Mouse (Mus musculus) embryo, embryonic 10.5 days (tissue): ENCODE data around the gene Foxn2.
A peak's percentile ranks its signal among the peaks of the same experiment; 100 is the strongest.
"Not testable (repeated sequence)": the region's sequence is repeated elsewhere in the genome, so short reads cannot be mapped to it uniquely, and the experiment has no call there.

Experiments used
- DNase-seq: peaks from one replicate; pipeline ENCODE4 v3.0.0-alpha.2; 2015; ENCODE audit warnings: low spot score

Foxn2 gene

DNA sequence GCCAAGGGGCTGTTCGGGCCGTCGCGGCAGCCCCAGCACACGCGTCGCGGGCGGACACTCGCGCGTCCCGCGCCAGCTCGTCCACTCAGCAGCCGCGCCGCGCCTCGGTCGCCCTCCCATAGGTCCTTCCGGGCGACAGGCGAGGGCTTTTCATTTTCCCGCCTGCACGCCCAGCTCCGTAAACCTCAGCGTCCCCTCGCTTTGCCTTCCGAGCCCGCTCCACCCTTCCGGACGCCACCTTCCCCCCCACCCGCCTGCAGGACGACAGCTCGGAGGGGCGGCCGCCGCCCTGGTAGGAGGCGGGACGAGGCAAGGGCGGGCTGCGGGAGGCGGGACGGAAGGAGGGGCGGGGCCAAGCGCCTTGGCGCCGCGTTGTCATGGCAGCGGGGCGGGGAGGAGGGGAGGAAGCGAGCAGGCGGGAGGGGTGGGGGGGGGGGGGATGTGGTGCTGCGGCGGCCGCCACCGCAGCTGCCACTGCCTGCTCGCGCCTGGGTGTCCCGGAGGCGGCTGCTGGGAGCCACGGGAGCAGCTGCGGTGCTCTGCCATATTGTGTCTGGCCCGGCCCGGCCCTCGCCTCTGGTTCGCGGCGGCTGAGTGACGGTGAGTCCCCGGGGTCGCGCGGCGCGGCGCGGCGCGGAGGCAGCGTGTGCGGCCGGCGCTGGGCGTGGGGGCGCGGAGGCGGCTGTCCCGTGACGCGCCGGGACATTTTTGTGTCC lies at the start of gene Foxn2:
Foxn2 (plus strand) TSS at position 427 of the 716 bp plus-strand sequence.
- DNase-seq, result peak; percentile 95

DNA sequence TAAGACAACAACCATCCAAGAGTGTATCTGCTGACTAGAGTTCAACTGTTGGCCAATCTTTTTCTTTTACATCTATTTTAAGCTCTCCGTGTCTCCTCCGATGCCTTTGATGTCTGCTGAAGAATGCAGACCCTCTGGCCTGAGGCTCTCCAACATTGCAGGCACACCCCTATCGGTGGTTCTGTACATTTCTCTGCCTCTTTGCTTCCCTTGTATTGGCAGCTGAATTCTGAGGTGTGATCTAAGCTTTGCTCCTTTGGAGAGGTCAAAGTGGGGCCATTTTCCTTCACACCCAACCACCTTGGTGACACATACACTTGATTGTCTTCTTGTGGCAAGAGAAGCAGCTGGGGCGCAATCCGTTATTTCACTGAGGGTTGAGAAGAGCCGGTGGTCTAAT lies 43.0 kb upstream of the Foxn2 start:
- DNase-seq, result no peak

DNA sequence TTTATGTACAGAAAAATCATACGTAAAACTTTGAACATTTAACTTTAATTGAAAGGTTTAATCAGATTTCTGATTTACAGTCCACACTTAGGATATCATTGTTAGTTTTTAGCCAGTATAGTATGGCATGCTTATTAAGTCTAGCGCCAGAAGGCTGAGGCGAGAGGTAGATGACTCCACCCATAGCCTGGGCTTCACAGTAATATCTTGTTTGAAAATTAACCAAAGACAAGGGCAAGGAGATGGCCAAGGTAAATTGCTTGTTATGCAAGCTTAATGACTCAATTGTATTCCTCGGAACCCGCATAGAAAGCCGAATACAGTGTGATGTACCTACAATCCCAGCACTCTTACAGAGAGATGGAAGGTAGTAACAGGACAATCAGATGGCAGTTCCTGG lies 42.4 kb upstream of the Foxn2 start:
- DNase-seq, result no peak

DNA sequence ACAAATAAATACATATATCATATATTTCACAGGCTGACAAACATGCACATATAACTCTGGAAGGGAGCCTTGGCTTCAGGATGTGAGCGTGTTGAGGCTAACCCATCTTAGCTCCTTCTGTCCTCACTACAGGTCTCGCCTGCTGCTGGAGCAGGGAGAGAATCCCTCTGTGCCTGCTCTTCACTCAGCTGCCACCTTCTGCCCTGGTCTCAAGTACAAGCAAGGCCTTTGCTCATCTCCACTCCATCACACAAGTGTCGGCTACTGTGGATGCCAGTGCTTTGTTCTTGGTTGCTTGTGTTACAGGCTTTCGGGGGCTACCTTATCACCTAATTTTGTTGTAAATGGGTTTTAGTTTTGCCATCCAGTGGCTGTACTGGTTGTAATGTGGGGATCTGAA lies 41.7 kb upstream of the Foxn2 start:
- no peak for DNase-seq

DNA sequence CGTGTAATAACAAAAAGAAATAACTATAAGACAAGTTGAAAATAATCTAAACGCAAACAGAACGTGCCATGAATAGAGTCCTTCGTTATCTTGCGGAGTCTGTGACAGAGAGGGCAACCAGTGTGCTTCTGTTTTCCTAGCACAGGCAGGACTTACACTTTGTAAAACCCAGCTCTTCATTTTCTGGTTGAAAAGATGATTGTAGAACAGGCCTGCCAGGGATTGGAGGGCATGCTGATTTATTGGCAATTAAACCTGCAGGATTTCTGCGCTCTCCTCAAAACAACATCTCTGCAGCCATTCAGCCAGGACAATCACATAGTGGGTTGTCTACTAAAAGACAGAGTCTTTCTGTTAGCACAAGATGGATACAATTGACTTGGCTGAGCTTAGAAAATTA lies 40.4 kb upstream of the Foxn2 start:
- DNase-seq, result no peak

DNA sequence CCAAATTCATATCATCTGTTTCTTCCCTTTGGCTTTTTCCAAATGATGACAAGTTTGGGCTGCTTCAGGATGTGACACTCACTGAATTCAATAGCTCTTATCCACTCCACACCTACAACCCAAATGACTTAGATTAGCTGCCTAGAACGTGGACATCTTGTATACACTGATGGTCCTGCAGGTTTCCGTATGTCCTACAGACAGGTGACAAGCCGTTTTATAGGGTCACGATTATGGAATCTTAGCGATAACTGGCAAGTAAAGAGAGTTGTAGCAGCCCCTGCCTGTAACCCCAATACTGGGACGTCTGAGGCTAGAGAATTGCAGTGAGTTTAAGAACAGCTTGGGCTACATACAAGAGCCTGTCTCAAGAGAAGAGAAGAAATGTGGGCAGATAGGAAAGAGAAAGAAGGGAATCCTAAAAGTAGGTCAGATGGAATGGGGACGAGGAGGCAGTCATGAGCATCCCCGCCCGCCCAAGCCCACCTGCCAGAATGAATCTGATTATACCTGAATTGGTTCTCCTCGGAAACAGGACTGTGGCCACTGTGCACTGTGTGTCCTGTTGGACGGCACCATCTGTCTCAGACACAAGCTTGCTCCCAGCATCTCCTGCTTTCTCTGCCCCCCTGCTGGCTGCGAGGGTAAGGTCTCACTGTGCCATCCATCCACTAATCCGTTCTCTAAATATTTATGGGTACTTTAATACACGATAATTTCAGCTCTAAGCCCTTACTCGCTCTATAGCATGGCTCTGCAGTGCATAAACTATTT lies 39.6 kb upstream of the Foxn2 start:
- no peak for DNase-seq

DNA sequence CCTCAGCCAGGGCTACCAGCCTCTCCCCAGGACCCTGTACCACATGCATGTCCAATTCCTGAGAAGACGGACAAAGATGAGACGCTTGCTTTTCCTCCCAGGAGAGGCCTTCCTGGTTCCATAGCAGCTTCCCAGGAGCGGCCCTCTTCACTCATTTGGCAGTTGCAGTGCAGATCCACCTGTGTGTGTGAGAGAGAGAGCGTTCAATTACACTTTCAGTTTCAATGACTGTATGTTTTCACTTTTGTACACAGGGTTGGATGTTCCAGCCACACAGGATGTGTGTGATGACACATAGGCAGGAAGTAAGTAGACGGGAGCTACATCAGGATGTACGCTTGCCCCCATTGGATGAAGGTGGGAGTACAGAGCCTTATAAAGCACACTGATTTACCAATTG lies 37.2 kb upstream of the Foxn2 start:
- DNase-seq, result no peak

DNA sequence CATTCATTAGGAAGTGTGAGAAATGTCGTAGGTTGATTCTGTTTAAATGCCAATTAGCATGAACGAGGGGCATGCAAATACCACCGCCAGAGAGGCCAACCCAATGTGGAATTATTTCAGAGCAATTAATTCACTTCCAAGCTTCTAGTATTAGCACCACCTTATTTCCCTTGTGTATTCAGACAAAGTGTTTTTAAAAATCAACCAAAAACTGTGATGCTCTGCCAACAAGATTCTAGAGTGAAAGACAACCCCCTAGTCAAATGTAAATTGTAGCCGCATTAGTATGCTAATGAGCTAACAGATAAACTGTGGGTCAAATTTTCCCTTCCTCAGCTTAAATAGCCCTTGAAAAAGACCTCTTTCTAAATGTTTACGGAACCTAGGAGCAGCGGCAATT lies 36.0 kb upstream of the Foxn2 start:
- no peak for DNase-seq

DNA sequence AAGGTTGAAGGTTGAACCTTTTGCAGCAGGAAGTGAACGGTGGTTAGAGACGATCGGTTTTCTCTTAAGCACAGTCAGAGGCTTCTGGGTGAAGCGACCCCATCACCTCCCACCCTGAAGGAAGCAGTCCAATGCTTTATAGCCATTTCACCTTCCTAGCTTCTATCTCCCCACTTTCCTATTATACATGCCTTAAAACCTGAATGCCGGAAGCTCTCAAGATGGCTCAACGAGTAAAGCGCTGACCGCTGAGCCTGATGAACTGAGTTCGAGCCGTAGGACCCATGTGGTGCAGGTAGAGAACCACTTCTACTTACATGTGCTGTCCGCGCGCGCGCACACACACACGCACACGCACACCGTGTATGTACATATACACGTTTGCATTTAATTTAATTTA lies 35.4 kb upstream of the Foxn2 start:
- peak; percentile 50 for DNase-seq

DNA sequence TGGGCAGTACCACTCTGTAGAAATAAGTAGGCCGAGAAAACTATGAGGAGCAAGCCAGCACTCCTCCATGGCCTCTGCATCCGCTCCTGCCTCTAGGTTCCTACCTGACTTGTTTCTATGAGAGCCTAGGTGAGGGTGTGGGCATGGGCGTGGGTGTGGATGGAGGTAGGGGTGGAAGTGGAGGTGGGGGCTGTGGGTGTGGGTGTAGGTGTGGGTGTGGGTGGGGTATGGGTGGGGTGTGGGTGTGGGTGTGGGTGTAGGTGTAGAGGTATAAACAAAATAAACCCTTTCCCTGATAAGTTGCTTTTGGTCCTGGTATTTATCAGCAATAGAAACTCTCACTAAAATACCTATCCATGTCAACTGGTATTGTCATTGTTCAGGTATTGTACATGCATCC lies 30.8 kb upstream of the Foxn2 start:
- DNase-seq, result no peak

DNA sequence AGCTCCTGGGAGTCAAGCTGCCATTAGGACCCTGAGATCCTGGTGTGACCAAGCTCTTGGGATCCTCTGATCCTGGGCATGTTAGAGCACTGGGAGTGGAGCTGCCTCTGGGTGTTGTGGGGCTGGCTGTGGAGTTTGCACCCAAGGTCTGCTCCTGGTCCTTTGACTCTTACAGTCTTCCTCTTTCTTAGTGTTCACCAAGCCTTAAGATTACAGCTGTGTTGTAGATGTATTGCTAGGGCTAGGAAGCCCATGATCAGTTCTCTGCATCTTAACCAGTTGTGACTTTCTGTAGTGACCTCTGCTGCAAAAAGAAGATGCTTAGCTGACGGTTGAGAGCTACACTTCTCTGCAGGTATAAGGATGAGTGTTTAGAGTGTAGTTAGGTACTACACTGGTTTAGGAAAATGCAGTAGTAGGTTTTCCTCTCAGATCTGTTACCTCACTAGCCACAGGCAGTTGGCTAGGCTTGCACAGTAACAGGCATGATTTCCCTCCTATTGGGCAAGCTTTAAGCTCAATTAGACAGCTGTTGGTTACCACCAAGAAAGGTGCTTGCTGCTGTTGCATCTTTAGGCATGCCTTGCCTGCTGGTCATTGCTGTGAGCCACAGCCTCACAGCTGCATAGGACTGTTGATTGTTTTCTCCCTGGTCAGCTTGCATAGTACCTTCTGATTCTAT lies 27.2 kb upstream of the Foxn2 start:
- DNase-seq, result no peak

DNA sequence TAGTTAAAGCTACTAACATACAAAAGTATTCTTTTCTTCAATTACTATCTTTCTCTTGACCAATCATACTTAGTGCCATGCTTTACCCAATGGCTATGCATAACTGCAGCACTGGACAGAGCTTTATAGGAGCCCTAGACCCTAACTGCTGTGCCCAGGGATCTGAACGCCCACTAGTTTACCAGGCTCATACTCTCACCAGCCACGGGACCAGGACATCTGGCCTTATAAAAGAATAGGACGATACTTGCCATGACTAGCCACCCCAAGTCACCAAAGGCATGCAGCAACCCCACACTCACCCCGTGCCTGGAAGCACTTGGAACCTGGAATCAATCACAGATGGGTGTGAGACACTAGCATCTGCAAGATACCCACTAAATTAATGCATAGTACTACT lies 20.1 kb upstream of the Foxn2 start:
- no peak for DNase-seq

DNA sequence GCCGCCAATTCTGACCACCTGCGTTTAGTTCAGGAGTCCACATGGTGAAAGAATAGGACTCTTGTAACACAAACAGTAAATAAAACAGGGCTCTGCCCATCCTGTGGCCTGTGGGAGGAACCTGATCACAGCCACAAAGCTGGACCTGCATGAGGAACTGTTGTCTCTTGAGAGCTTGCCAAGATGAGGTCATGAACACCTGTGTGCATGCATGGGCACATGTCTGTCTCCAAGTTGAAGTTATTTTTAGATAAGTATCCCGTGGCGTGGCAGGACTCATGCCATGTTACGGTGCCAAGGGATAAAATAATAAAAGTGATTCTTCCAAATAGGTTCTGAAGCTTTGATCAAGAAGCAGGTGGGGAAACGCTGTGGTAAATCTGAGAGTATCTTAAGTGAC lies 19.3 kb upstream of the Foxn2 start:
- no peak for DNase-seq

DNA sequence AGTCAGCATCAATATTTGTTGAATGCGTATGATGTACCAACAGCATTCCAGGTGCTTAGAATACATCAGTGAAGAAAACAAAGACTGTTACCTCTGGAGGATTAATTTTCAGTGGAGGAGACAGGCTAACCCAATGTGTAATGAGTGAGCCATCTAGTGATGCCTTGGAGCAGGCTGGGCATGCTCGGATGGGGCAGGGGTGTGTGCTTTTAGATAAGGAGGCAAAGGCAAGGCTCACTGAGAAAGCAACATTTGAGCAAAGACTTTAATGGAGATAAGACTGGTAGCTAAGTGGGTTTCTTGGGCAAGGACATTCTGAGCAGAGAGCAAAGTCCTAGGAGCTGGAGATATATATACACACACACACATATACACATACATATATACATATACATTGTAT lies 9.8 kb upstream of the Foxn2 start:
- DNase-seq, result no peak

DNA sequence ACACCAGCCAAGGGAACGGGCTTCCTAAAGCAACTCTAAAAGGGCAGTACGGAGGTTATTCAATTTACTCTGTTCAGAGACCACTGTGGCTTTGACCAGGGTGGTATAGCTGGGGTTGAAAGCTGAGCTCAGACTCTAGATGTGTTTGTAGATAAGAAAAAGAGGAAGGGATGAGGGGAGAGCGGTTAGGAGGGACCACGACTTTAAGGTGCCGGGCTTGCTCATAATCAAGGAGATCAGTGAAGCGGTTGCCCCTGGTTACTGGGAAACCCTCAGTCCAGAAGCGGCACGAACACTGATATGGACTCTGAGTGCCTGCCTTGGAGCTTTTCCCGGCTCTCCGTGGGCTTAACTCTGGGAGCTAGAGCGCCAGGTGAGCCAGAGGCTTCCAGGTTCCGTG lies 9.0 kb upstream of the Foxn2 start:
- DNase-seq, result no peak

DNA sequence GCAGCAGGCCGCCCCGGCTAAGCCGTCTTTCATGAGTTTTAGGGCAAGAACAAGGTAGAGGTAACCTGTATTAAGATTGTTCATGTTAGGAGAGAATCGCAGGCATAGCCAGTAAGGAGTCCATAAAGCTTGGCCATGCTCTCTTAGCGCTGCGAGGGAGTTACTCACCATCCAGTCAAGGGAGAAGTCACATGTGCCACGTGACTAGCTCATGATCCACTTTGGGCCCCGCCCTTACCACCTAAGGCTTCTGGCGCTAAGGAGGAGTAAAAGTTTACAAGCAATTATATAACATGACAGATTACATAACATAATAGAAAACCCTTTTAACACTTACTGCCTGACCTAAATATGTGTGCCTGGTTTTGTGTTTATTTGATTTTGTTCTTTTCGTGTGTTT lies 8.5 kb upstream of the Foxn2 start:
- DNase-seq, result no peak

DNA sequence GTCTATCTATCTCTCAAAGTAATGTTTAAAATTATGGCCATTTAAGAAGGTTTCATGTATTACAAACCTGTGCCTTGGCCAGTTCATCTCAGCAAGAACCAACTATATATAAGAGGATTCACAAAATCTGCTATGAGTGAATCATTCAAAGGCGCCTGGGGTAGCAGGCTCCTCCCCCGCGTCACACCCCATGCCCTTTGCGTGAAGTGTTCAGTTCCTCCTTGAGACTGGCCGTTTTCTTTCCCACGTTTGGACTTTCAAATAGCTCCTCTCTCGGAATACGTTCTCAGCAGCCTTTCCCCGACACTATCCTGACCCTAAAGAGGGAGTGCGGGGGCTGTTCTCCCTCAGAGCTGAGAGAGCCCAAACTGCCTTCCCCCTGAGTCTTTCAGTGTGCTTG lies 5.2 kb upstream of the Foxn2 start:
- no peak for DNase-seq

DNA sequence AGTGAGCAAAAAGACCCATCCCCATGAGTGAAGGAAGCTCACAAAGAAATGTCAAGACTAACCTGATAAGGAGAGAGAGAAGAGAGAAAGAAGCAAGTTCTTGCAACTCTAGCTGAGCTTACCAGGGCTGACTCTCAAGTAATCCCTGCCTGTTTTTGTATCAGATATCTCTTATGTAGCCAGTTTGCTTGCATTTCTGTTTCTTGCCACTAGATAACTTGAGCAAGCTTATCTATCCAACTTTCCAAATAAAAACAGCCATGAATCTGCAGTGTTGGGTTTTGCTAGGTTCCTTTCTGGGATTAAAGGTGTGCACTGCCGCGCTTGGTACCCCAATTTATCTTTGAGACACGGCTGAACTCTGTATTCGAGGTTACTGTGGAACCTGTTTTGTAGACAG lies 4.2 kb upstream of the Foxn2 start:
- no peak for DNase-seq

DNA sequence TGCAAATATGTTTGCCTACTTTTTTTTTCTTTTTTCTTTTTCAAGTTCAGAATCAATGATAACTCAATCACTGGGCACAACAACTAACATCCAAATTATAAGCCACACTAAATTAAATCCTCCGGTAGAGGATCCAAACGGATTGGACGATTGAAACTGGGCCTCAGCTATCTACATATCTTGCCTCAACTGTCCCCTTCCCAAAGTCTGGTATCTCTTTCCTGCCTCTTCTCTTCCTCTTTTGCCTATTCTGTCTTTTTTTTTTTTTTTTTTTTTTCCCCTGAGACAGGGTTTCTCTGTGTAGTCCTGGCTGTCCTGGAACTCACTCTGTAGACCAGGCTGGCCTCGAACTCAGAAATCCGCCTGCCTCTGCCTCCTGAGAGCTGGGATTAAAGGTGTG lies 3.8 kb upstream of the Foxn2 start:
- DNase-seq, result not testable (repeated sequence)

DNA sequence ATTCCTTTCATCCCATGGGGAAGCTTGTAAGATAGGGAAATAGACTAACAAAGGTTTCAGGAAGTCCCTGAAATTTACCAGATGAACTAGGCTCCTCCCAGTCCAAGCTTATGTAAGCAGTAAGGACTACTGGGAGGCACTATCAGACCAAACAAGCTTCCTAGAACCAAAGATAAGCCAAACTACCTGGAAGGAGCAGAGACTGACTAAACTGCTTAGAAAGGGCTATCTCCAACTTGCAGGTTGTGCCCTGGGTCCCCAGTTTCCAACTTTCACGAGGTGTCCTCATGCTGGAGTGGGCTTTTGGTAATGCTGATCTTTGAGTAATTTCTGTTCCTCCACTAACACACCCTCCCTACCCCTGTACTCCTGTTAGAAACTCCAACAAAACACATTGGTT lies 3.1 kb upstream of the Foxn2 start:
- no peak for DNase-seq

DNA sequence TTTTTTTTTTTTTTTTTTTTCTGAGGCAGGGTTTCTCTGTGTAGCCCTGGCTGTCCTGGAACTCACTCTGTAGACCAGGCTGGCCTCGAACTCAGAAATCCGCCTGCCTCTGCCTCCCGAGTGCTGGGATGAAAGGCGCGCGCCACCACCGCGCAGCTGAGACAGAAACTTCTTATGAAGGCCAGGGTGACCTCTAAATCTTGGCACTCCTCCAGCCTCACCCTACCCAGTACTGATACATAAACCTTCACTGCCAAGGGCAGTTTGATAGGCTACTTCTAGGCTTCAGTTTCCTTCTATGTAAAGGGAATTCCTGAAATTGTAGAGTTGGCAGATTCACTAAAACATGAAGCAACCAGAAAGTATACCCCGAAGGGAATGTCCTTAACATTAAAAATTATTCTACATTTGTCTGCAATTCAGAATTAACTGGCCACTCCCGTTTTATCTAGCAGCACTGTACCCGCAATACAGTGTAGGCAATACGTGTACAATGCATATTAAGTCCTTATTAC lies 918 bp upstream of the Foxn2 start:
- no peak for DNase-seq

DNA sequence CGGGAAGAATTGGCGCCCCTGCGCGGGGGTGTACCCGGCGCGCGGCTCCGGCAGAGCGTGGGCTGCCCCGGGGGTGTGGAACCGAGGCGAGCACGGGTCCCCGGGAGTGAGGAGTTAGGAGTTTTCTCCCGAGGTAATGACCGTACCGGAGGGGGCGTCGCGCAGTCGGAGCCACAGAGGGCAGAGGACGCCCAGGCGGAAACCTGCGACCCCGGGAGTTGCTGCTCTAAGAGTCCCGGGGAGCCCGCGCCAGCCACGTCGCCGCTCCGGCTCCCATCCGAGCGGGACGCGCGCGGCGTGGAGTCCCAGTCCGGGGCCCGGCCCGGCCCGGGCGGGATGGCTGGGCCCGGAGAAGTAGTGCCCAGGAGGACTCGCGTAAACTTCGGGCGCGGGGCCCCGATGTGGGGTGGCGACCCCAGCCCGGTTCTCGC lies 505 bp downstream of the Foxn2 start:
- peak; percentile 58 for DNase-seq
